Mouse (Mus musculus) lung, adult 18-20 months (tissue): ENCODE results near the gene Megf11.
A peak's percentile ranks its signal among the peaks of the same experiment; 100 is the strongest.
"Not testable (repeated sequence)": the region's sequence is repeated elsewhere in the genome, so short reads cannot be mapped to it uniquely, and the experiment has no call there.

Experiments
- DNase-seq, 2 experiments: peaks; one replicate each; pipeline ENCODE4 v3.0.0; 2022; ENCODE audit warnings: mixed read lengths in 2 of 2

The Megf11 gene

GRCm38 (mm10) chr9:64471336-64471735 lies 85.9 kb downstream of the Megf11 start:
- no peak for DNase-seq

GRCm38 (mm10) chr9:64472165-64472564 lies 86.7 kb downstream of the Megf11 start:
- no peak for DNase-seq

- DNase-seq = no peak
Measured at GRCm38 (mm10) chr9:64472743-64473142, 87.3 kb downstream of the Megf11 start.

GRCm38 (mm10) chr9:64473170-64473569 lies 87.7 kb downstream of the Megf11 start:
- DNase-seq = no peak

GRCm38 (mm10) chr9:64473695-64474094 lies 88.3 kb downstream of the Megf11 start:
- no peak for DNase-seq

- DNase-seq = no peak
Measured at GRCm38 (mm10) chr9:64474142-64474541, 88.7 kb downstream of the Megf11 start.

GRCm38 (mm10) chr9:64475942-64476341 lies 90.5 kb downstream of the Megf11 start:
- DNase-seq = no peak

- DNase-seq = not testable (repeated sequence)
Measured at GRCm38 (mm10) chr9:64477397-64477796, 92.0 kb downstream of the Megf11 start.

- DNase-seq = no peak
Measured at GRCm38 (mm10) chr9:64482126-64482525, 96.7 kb downstream of the Megf11 start.

- peak in 1 of 2 experiments; percentile 13 for DNase-seq
Measured at GRCm38 (mm10) chr9:64487377-64487776, 102.0 kb downstream of the Megf11 start.

- no peak for DNase-seq
Measured at GRCm38 (mm10) chr9:64494647-64495046, 109.2 kb downstream of the Megf11 start.

- DNase-seq = peak in 1 of 2 experiments; percentile 3
Measured at GRCm38 (mm10) chr9:64498929-64499328, 113.5 kb downstream of the Megf11 start.

- no peak for DNase-seq
Measured at GRCm38 (mm10) chr9:64501211-64501610, 115.8 kb downstream of the Megf11 start.

GRCm38 (mm10) chr9:64503996-64504395 lies 118.6 kb downstream of the Megf11 start:
- DNase-seq = no peak

GRCm38 (mm10) chr9:64504456-64504855 lies 119.0 kb downstream of the Megf11 start:
- DNase-seq = no peak

GRCm38 (mm10) chr9:64504921-64505320 lies 119.5 kb downstream of the Megf11 start:
- no peak for DNase-seq

GRCm38 (mm10) chr9:64506440-64507206 lies 121.2 kb downstream of the Megf11 start:
- no peak for DNase-seq

- no peak for DNase-seq
Measured at GRCm38 (mm10) chr9:64507207-64507517, 121.7 kb downstream of the Megf11 start.

GRCm38 (mm10) chr9:64507995-64508394 lies 122.6 kb downstream of the Megf11 start:
- DNase-seq = no peak

GRCm38 (mm10) chr9:64514826-64515225 lies 129.4 kb downstream of the Megf11 start:
- no peak for DNase-seq

- no peak for DNase-seq
Measured at GRCm38 (mm10) chr9:64519921-64520746, 134.7 kb downstream of the Megf11 start.

GRCm38 (mm10) chr9:64520747-64521283 lies 135.4 kb downstream of the Megf11 start:
- DNase-seq = no peak

GRCm38 (mm10) chr9:64523264-64524045 lies 138.0 kb downstream of the Megf11 start:
- no peak for DNase-seq
